Mouse (Mus musculus) liver, embryonic 14 days (tissue): Measurements from ENCODE around the gene Cenps. TPM values are rescaled to one million over a fixed set of nuclear protein-coding genes. Genes with fewer than 3 reads are reported as not detected.

Experiments
- polyA plus RNA-seq: library from polyadenylated mRNA; depleted of rRNA; stranded (reverse); fragments of >200 nt; gene quantifications from 2 replicates; pipeline ENCODE4 v1.2.3, GENCODE M21; 2012; rRNA removed

Gene Cenps
- 13.3 and 13.7 TPM in 2 replicates for polyA plus RNA-seq

DNA sequence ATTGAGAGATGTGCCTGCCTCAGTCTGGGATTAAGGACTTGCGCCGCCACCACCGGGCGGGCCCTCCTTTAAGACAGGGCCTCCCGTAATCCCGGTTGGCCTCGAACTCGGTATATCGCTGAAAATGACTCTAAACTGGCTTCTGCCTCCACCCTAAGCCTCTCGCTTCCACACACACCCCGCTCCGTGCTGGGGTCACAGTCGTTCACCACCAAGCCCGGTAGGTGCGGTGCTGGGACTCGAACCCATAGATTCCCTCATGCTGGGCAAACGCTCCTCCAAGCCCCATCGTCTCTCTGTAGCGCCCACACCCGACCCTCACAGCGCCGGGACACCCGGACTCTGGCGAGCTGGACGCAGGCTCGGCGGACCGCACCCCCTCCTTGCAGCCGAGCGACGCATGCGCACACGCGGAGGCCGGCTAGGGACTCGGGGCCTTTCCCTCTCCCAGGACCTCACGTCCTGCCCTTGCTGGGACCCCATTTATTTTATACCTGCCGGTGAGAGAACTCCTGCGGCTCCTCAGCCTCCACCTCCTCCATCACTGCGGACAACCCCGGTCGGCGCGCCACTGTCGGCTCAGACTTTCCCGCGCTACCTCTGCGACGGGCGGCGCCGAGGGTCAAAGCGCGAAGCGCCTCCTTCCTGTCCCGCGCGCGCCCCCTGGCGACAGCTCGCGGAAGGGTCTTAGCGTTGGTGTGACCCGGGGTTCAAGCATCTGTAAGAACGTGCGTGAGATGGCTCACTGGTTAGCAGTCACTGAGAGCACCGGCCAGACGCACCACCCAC lies at the start of gene Cenps:
Gene Cenps (minus strand): TSS at position 648 of the 789 bp plus-strand sequence.

DNA sequence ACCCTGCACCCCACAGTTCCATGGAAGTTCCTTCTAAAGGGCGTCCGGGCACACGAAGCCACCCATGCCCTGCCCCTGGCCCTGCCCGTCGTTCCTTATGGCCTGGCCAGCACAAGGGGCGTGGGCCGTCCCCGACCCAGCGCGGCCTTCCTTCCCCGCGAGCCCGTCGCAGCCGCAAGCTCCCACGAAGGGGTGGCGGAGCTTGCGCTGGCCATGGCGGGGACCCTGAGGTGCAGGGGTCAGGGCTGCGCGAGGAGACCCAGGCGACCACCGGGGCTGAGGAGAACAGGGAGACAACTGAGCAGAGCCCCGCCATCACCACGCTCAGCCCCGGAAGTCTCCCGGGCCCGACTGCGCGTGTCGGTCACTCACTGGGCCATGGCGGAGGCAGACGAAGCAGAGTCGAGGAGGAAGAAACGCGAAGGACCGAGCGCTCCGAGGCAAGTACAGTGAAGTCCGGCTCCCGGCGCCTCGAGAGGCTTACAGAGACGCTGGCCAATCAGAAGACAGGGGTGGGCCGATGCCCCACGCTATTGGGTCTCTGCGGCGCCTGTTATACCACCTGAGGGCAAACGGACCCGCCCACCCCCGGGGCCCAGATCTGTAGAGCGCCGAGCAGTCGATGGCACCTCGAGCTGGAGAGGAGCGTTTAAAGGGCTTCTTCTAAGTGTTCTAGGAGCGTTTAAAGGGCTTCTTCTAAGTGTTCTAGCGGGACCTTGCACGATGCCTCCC lies 29.0 kb upstream of the Cenps start, which contains the start of gene Pgd:
Gene Pgd (minus strand): TSS at position 557 of the 732 bp plus-strand sequence.

DNA sequence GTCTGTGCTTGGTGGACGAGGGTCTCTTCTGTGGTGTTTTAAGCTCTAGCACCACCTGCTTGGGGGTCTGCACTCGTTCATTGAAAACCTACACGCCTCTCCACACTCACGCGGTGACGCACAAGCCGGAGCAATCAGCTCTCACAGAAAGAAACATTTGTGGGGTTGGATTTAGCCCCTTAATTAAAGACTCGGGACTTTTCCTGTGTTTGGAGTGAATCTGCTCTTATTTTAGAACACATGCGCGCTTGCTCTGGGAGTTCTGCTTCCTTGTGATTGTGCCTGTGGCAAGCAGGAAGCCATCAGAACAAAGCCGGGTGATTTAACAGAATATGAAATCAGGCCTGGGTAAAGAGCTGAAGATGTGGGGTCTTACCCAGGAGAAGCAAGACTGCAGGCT lies 10.8 kb downstream of the Cenps start, which contains the start of gene Cort:
Gene Cort (minus strand): TSS at position 101 of the 400 bp plus-strand sequence.

DNA sequence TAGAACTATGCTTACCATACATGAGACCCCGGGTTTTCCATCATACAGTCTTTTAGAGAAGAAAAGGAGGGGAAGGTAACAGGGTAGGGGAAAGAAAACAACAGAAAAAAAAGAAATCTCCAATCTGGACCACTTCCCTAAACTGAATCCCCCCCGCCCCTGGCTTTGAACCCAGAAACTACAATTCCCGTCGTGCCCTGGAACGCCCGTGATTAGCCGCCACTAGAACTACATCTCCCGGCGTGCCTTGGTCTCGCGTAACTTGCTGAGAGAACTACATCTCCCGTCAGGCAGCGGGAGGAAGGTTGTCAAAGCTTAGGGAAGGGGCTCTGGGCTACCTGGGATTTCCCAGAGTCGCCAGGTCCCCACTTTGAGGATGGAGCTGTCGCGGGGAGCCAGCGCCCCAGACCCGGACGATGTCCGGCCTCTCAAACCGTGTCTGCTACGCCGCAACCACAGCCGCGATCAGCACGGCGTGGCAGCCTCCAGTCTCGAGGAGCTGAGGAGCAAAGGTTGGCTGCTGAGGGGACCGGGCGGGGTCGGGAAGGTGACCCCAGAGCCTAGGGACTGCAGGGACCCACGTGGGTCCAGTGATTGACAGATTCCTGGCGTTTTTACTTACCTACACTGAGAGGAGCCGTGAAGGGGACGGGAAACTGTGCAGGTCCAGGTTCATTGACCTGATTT lies 33.4 kb downstream of the Cenps start, which contains the start of gene Dffa:
Gene Dffa (plus strand): TSS at position 272 of the 687 bp plus-strand sequence.

DNA sequence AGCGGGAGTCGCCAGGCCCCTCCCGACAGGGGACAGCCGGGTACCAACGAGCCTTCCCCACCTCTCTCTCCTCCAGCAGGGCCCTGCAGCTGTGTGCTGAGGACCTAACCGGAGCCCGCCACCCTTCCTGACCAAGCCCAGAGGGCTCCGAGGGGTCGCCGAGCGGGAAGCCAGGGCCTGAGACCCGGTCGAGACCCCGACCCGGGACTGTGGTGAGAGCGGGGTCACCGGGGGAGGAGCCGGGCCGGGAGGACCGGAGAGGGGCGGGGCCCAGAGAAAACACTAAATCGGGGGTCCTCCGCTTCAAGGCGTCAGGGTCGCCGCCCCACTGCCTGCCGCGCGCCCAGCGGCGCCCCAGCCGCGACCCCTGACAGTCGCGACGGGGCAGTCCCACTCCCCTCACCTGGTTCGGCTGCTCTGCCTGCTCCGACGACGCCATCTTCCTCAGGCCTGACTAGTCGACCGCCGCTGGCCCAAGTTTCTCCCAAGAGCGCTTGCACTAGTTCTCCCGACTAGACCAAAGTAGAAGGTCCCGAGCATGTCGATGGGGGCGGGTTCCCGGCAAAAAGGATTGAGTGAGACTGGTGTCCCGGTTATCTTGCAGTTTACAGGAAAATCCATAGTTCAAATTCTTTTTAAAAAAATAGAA lies 37.9 kb downstream of the Cenps start, which contains the start of gene Pex14:
Gene Pex14 (minus strand): TSS at position 508 of the 649 bp plus-strand sequence.

Other genes starting within 250 kb of the Cenps start
- 12.0 and 13.4 TPM in 2 replicates for gene Pex14, start 37.8 kb downstream of the Cenps start, polyA plus RNA-seq
- gene Dffa, start 33.5 kb downstream of the Cenps start, polyA plus RNA-seq, result 11.5 and 13.4 TPM in 2 replicates
- gene Cort, start 10.9 kb downstream of the Cenps start, polyA plus RNA-seq, result 0.06 TPM in 1 of 2 replicates, not detected in the other
- gene Pgd, start 29.1 kb upstream of the Cenps start, polyA plus RNA-seq, result 40.4 and 50.5 TPM in 2 replicates
- gene Kif1b, start 170.1 kb upstream of the Cenps start, polyA plus RNA-seq, result 3.9 and 4.1 TPM in 2 replicates